Mouse (Mus musculus): Measurements from ENCODE around the gene Thyn1. TPM values are rescaled to one million over a fixed set of nuclear protein-coding genes. Genes with fewer than 3 reads are reported as not detected.

Gene Thyn1
- polyA plus RNA-seq (2014; fragmentation: Nextera tagmentation; extraction: Ambion mirVana) = 149 and 162 TPM in 2 replicates

GRCm38 (mm10) chr9:26999461-27000395 is at the start of gene Thyn1, which contains the start of gene Acad8:
TSS of gene Thyn1 (plus strand) at chr9:26999710.
TSS of gene Acad8 (minus strand) at chr9:26999566.
- ATAC-seq (ENCODE audit: insufficient read depth) = peak; percentile 100
- peaks cover 13% of the 10 kb centered on the region for H3K36me3 ChIP-seq (ENCODE audit: insufficient read depth)
- DNase-seq = peak; percentile 99
- peak within 1 kb of the TSS; percentile 69 for H3K4me2 ChIP-seq
- TF ChIP-seq CTCF (IDR thresholded peaks at IDR 0.05; ENCODE audit: low read depth) = no peak
- peaks cover 7% of the 10 kb centered on the region; the same call in 1 of the 2 replicates for H3K4me1 ChIP-seq (ENCODE audit: insufficient read depth)
- peak within 1 kb of the TSS; percentile 75 for H3K27ac ChIP-seq (ENCODE audit: low read depth)
- no peaks in the 10 kb centered on the region for H3K27me3 ChIP-seq (ENCODE audit: insufficient read depth, low read length)
- H3K9me3 ChIP-seq (ENCODE audit: low read depth, low read length) = no peaks in the 10 kb centered on the region
- WGBS = under 1% methylated on average over 35 of the region's 35 CpGs
- H3K4me3 ChIP-seq (ENCODE audit: low read depth, low read length) = peak within 1 kb of the TSS; percentile 72
- H3K9ac ChIP-seq = peak within 1 kb of the TSS; percentile 82

- Histone ChIP-seq H3K4me3 (ENCODE audit: low read depth, low read length) (no peak overlapping the region), H3K4me2 (no peak overlapping the region), H3K4me1 (ENCODE audit: insufficient read depth) (no peaks in the 10 kb centered on the region), H3K27me3 (ENCODE audit: insufficient read depth, low read length) (no peaks in the 10 kb centered on the region), H3K36me3 (ENCODE audit: insufficient read depth) (peaks cover 63% of the 10 kb centered on the region), H3K9ac (no peak overlapping the region), H3K27ac (ENCODE audit: low read depth) (no peak overlapping the region), H3K9me3 (ENCODE audit: low read depth, low read length) (no peaks in the 10 kb centered on the region)
- DNase-seq = no peak
- TF ChIP-seq CTCF (IDR thresholded peaks at IDR 0.05; ENCODE audit: low read depth) = no peak
- WGBS = 84% methylated on average over 9 of the region's 9 CpGs
- no peak for ATAC-seq (ENCODE audit: insufficient read depth)
Measured at GRCm38 (mm10) chr9:26977754-26978153, 21.8 kb upstream of the Thyn1 start.

GRCm38 (mm10) chr9:26978776-26979175 is 20.7 kb upstream of the Thyn1 start:
- no peak overlapping the region for H3K4me2 ChIP-seq
- no peak for TF ChIP-seq CTCF (IDR thresholded peaks at IDR 0.05; ENCODE audit: low read depth)
- H3K9ac ChIP-seq = no peak overlapping the region
- no peaks in the 10 kb centered on the region for H3K4me1 ChIP-seq (ENCODE audit: insufficient read depth)
- H3K36me3 ChIP-seq (ENCODE audit: insufficient read depth) = peaks cover 63% of the 10 kb centered on the region
- H3K27ac ChIP-seq (ENCODE audit: low read depth) = no peak overlapping the region
- 88% methylated on average over 3 of the region's 3 CpGs for WGBS
- DNase-seq (no peak), ATAC-seq (ENCODE audit: insufficient read depth) (no peak)
- H3K27me3 ChIP-seq (ENCODE audit: insufficient read depth, low read length) = no peaks in the 10 kb centered on the region
- no peaks in the 10 kb centered on the region for H3K9me3 ChIP-seq (ENCODE audit: low read depth, low read length)
- H3K4me3 ChIP-seq (ENCODE audit: low read depth, low read length) = no peak overlapping the region

GRCm38 (mm10) chr9:26985090-26985613 is 14.4 kb upstream of the Thyn1 start:
- Histone ChIP-seq H3K4me3 (ENCODE audit: low read depth, low read length) (no peak overlapping the region), H3K27me3 (ENCODE audit: insufficient read depth, low read length) (no peaks in the 10 kb centered on the region), H3K9ac (no peak overlapping the region), H3K27ac (ENCODE audit: low read depth) (no peak overlapping the region), H3K9me3 (ENCODE audit: low read depth, low read length) (no peaks in the 10 kb centered on the region), H3K4me2 (no peak overlapping the region), H3K36me3 (ENCODE audit: insufficient read depth) (peaks cover 47% of the 10 kb centered on the region), H3K4me1 (ENCODE audit: insufficient read depth) (no peaks in the 10 kb centered on the region)
- WGBS = 90% methylated on average over 2 of the region's 2 CpGs
- no peak for TF ChIP-seq CTCF (IDR thresholded peaks at IDR 0.05; ENCODE audit: low read depth)
- DNase-seq (no peak), ATAC-seq (ENCODE audit: insufficient read depth) (no peak)

GRCm38 (mm10) chr9:26985668-26986277 is 13.7 kb upstream of the Thyn1 start:
- Histone ChIP-seq H3K36me3 (ENCODE audit: insufficient read depth) (peaks cover 46% of the 10 kb centered on the region), H3K27me3 (ENCODE audit: insufficient read depth, low read length) (no peaks in the 10 kb centered on the region), H3K4me1 (ENCODE audit: insufficient read depth) (no peaks in the 10 kb centered on the region)

GRCm38 (mm10) chr9:26990181-26990580 is 9.3 kb upstream of the Thyn1 start:
- ATAC-seq (ENCODE audit: insufficient read depth) = no peak
- H3K27me3 ChIP-seq (ENCODE audit: insufficient read depth, low read length) = no peaks in the 10 kb centered on the region
- H3K9me3 ChIP-seq (ENCODE audit: low read depth, low read length) = no peaks in the 10 kb centered on the region
- no peaks in the 10 kb centered on the region for H3K4me1 ChIP-seq (ENCODE audit: insufficient read depth)
- no peak overlapping the region for H3K9ac ChIP-seq
- no peak for DNase-seq
- TF ChIP-seq CTCF (IDR thresholded peaks at IDR 0.05; ENCODE audit: low read depth) = no peak
- WGBS = 87% methylated on average over 4 of the region's 4 CpGs
- H3K4me3 ChIP-seq (ENCODE audit: low read depth, low read length) = no peak overlapping the region
- peaks cover 38% of the 10 kb centered on the region for H3K36me3 ChIP-seq (ENCODE audit: insufficient read depth)
- no peak overlapping the region for H3K27ac ChIP-seq (ENCODE audit: low read depth)
- H3K4me2 ChIP-seq = no peak overlapping the region

More at GRCm38 (mm10) chr9:26985668-26986277, 13.7 kb upstream of the Thyn1 start:
- no peak overlapping the region for H3K4me2 ChIP-seq
- DNase-seq (no peak), ATAC-seq (ENCODE audit: insufficient read depth) (no peak)
- no peak for TF ChIP-seq CTCF (IDR thresholded peaks at IDR 0.05; ENCODE audit: low read depth)
- H3K27ac ChIP-seq (ENCODE audit: low read depth) = no peak overlapping the region
- H3K9ac ChIP-seq = no peak overlapping the region
- no peaks in the 10 kb centered on the region for H3K9me3 ChIP-seq (ENCODE audit: low read depth, low read length)
- no peak overlapping the region for H3K4me3 ChIP-seq (ENCODE audit: low read depth, low read length)
- 74% methylated on average over 6 of the region's 6 CpGs for WGBS

- Histone ChIP-seq H3K27me3 (ENCODE audit: insufficient read depth, low read length) (no peaks in the 10 kb centered on the region), H3K36me3 (ENCODE audit: insufficient read depth) (peaks cover 30% of the 10 kb centered on the region)
- DNase-seq = peak; percentile 64
Measured at GRCm38 (mm10) chr9:26993118-26993517, 6.4 kb upstream of the Thyn1 start.

More at GRCm38 (mm10) chr9:26993118-26993517, 6.4 kb upstream of the Thyn1 start:
- Histone ChIP-seq H3K9ac (no peak overlapping the region), H3K4me2 (no peak overlapping the region), H3K27ac (ENCODE audit: low read depth) (no peak overlapping the region), H3K4me1 (ENCODE audit: insufficient read depth) (no peaks in the 10 kb centered on the region), H3K4me3 (ENCODE audit: low read depth, low read length) (no peak overlapping the region), H3K9me3 (ENCODE audit: low read depth, low read length) (no peaks in the 10 kb centered on the region)
- ATAC-seq (ENCODE audit: insufficient read depth) = no peak; the same call in 1 of the 2 replicates
- 82% methylated on average over 10 of the region's 10 CpGs for whole genome bisulfite sequencing
- no peak for TF ChIP-seq CTCF (IDR thresholded peaks at IDR 0.05; ENCODE audit: low read depth)

Measured in lung, embryonic 14.5 days (tissue).